Mouse (Mus musculus) small intestine, adult 2 months (tissue): ENCODE measurements at regions not wholly inside any gene's neighbourhood (a gene's known extent, or its start where the extent isn't known, plus 50 kb on each side); places are given as distances from the start of the nearest gene placed in this dataset.

Source experiments
- H3K27ac ChIP-seq: fragments of 200-500 bp; 2 replicates; pipeline ENCODE4 v1.5.1; 2012; ENCODE audit warnings: low read depth, low read length, control low read depth, inconsistent platforms; ENCODE audit not compliant: insufficient read depth
- H3K27me3 ChIP-seq: fragments of 200-500 bp; 2 replicates; pipeline ENCODE4 v1.6.1; 2012; ENCODE audit warnings: mild to moderate bottlenecking, moderate library complexity, low read length, inconsistent platforms; ENCODE audit not compliant: control insufficient read depth, insufficient read depth
- H3K36me3 ChIP-seq: fragments of 200-500 bp; 2 replicates; pipeline ENCODE4 v1.6.1; 2012; ENCODE audit warnings: mild to moderate bottlenecking, low read length, control low read depth, inconsistent platforms; ENCODE audit not compliant: control insufficient read depth, insufficient read depth
- H3K4me1 ChIP-seq: fragments of 200-500 bp; 2 replicates; pipeline ENCODE4 v1.6.1; 2012; ENCODE audit warnings: low read length, inconsistent platforms, mixed read lengths; ENCODE audit not compliant: control insufficient read depth, insufficient read depth, insufficient read length
- H3K4me3 ChIP-seq: fragments of 200-500 bp; 2 replicates; pipeline ENCODE4 v1.5.1; 2012; ENCODE audit warnings: low read depth, mild to moderate bottlenecking, control low read depth, inconsistent platforms, low read length, moderate library complexity
- CTCF ChIP-seq: fragments of 200-500 bp; IDR thresholded peaks from 2 replicates; pipeline ENCODE4 v1.5.1; 2012; ENCODE audit warnings: low read depth, mild to moderate bottlenecking, control low read depth, inconsistent platforms, low read length, moderate library complexity, mixed read lengths; ENCODE audit not compliant: insufficient replicate concordance, insufficient read length; ENCODE audit errors: extremely low read depth
- POLR2A ChIP-seq: fragments of 200-500 bp; IDR thresholded peaks from 2 replicates; pipeline ENCODE4 v1.6.1; 2012; ENCODE audit warnings: low read depth, mild to moderate bottlenecking, control low read depth, inconsistent platforms, low read length, moderate library complexity
- WGBS: fragments of 180-500 bp; shearing (Covaris S2); methylation state at CpG from one replicate; pipeline ENCODE4 v1.1.7; 2018; 5-methylcytosine and 5-hydroxymethylcytosine counted together

- Histone ChIP-seq H3K4me1 (no peaks in the 10 kb centered on the region), H3K4me3 (no peak overlapping the region), H3K36me3 (no peaks in the 10 kb centered on the region), H3K27ac (no peak overlapping the region), H3K27me3 (no peaks in the 10 kb centered on the region)
- WGBS, result 72% methylated on average over 2 of the region's 2 CpGs
- TF ChIP-seq POLR2A (no peak), CTCF (no peak)
Measured at GRCm38 (mm10) chr10:45795582-45795981, 218.0 kb downstream of the Hace1 start.

GRCm38 (mm10) chr10:45800070-45800851 lies 222.6 kb downstream of the Hace1 start:
- Histone ChIP-seq H3K27ac (no peak overlapping the region), H3K4me3 (no peak overlapping the region), H3K27me3 (no peaks in the 10 kb centered on the region), H3K4me1 (no peaks in the 10 kb centered on the region), H3K36me3 (no peaks in the 10 kb centered on the region)
- TF ChIP-seq CTCF, result peak; percentile 42; the same call in 1 of the 2 replicates
- no peak for TF ChIP-seq POLR2A
- 50% methylated on average over 12 of the region's 12 CpGs for WGBS

GRCm38 (mm10) chr10:45801463-45801862 lies 223.8 kb downstream of the Hace1 start:
- Histone ChIP-seq H3K27me3 (no peaks in the 10 kb centered on the region), H3K4me1 (no peaks in the 10 kb centered on the region), H3K27ac (no peak overlapping the region), H3K4me3 (no peak overlapping the region), H3K36me3 (no peaks in the 10 kb centered on the region)
- 21% methylated on average over 1 of the region's 1 CpGs for WGBS
- TF ChIP-seq POLR2A (no peak), CTCF (no peak)

- TF ChIP-seq CTCF (no peak), POLR2A (no peak)
- Histone ChIP-seq H3K4me1 (no peaks in the 10 kb centered on the region), H3K36me3 (no peaks in the 10 kb centered on the region), H3K27ac (no peak overlapping the region), H3K27me3 (no peaks in the 10 kb centered on the region), H3K4me3 (no peak overlapping the region)
- 40% methylated on average over 18 of the region's 18 CpGs for WGBS
Measured at GRCm38 (mm10) chr10:45806984-45807827, 229.6 kb downstream of the Hace1 start.

GRCm38 (mm10) chr10:45811882-45812281 lies 234.3 kb downstream of the Hace1 start:
- H3K36me3 ChIP-seq, result no peaks in the 10 kb centered on the region
- H3K27me3 ChIP-seq, result no peaks in the 10 kb centered on the region
- no peaks in the 10 kb centered on the region for H3K4me1 ChIP-seq
- H3K4me3 ChIP-seq, result no peak overlapping the region
- WGBS, result 50% methylated on average over 6 of the region's 6 CpGs
- H3K27ac ChIP-seq, result no peak overlapping the region
- no peak for TF ChIP-seq POLR2A
- peak; percentile 38; the same call in 1 of the 2 replicates for TF ChIP-seq CTCF

- H3K27me3 ChIP-seq, result no peaks in the 10 kb centered on the region
- no peak overlapping the region for H3K27ac ChIP-seq
- TF ChIP-seq CTCF (no peak), POLR2A (no peak)
- no peaks in the 10 kb centered on the region for H3K4me1 ChIP-seq
- no peaks in the 10 kb centered on the region for H3K36me3 ChIP-seq
- no peak overlapping the region for H3K4me3 ChIP-seq
- WGBS, result 75% methylated on average over 2 of the region's 2 CpGs
Measured at GRCm38 (mm10) chr10:45813804-45814203, 236.2 kb downstream of the Hace1 start.

GRCm38 (mm10) chr10:45816679-45817078 lies 239.1 kb downstream of the Hace1 start:
- Histone ChIP-seq H3K4me1 (no peaks in the 10 kb centered on the region), H3K27me3 (no peaks in the 10 kb centered on the region), H3K27ac (no peak overlapping the region), H3K36me3 (no peaks in the 10 kb centered on the region), H3K4me3 (no peak overlapping the region)
- WGBS, result 59% methylated on average over 4 of the region's 4 CpGs
- TF ChIP-seq POLR2A (no peak), CTCF (no peak)
